Mouse (Mus musculus) testis, adult 2 months (tissue): Measurements from ENCODE around the gene Bcl2l1.

Source experiments
- CTCF ChIP-seq: fragments of 200-500 bp; IDR thresholded peaks from 2 replicates; pipeline ENCODE4 v1.5.1; 2012; ENCODE audit warnings: low read depth, mild to moderate bottlenecking, inconsistent platforms, low read length, moderate library complexity; ENCODE audit not compliant: control insufficient read depth, insufficient read depth, insufficient replicate concordance
- POLR2A ChIP-seq: fragments of 200-500 bp; IDR thresholded peaks from 2 replicates; pipeline ENCODE4 v1.6.1; 2012; ENCODE audit warnings: low read depth, mild to moderate bottlenecking, inconsistent platforms, low read length, moderate library complexity; ENCODE audit not compliant: control insufficient read depth

- TF ChIP-seq CTCF = no peak
- TF ChIP-seq POLR2A = no peak
Observed at GRCm38 (mm10) chr2:152827321-152828010, 4.1 kb downstream of the Bcl2l1 start.
